Mouse (Mus musculus) midbrain, embryonic 12.5 days (tissue): Measurements from ENCODE around the gene Slc29a4. TPM values are rescaled to one million over a fixed set of nuclear protein-coding genes. Genes with fewer than 3 reads are reported as not detected.

Source experiments
- ATAC-seq: fragments of 200-750 bp; cut with Nextera tagmentation; 2 replicates; pipeline ENCODE4 v1.8.0; 2017; ENCODE audit warnings: low read depth, moderate TSS enrichment, moderate library complexity; ENCODE audit not compliant: low FRiP score
- H3K27ac ChIP-seq: fragments of 300-500 bp; sonication (generic); replicated peaks from 2 replicates; pipeline ENCODE4 v1.5.1; 2016; ENCODE audit warnings: mild to moderate bottlenecking
- H3K27me3 ChIP-seq: fragments of 300-500 bp; sonication (generic); 2 replicates; pipeline ENCODE4 v1.6.1; 2016; ENCODE audit warnings: mild to moderate bottlenecking
- H3K36me3 ChIP-seq: fragments of 300-500 bp; sonication (generic); 2 replicates; pipeline ENCODE4 v1.6.1; 2016
- H3K4me1 ChIP-seq: fragments of 300-500 bp; sonication (generic); 2 replicates; pipeline ENCODE4 v1.6.1; 2016
- H3K4me2 ChIP-seq: fragments of 300-500 bp; sonication (generic); replicated peaks from 2 replicates; pipeline ENCODE4 v1.6.1; 2016; ENCODE audit warnings: mild to moderate bottlenecking, moderate library complexity
- H3K4me3 ChIP-seq: fragments of 300-500 bp; sonication (generic); 2 replicates; pipeline ENCODE4 v1.5.1; 2016; ENCODE audit warnings: mild to moderate bottlenecking
- H3K9ac ChIP-seq: fragments of 300-500 bp; sonication (generic); replicated peaks from 2 replicates; pipeline ENCODE4 v1.6.1; 2016; ENCODE audit warnings: mild to moderate bottlenecking, moderate library complexity
- H3K9me3 ChIP-seq: fragments of 300-500 bp; sonication (generic); 2 replicates; pipeline ENCODE4 v1.6.1; 2016; ENCODE audit warnings: mild to moderate bottlenecking
- WGBS: fragments of 180-500 bp; shearing (Covaris S2); methylation state at CpG from one replicate; pipeline ENCODE4 v1.1.7; 2016; 5-methylcytosine and 5-hydroxymethylcytosine counted together
- polyA plus RNA-seq: library from polyadenylated mRNA; unstranded; fragments of >200 nt; fragmentation: Nextera tagmentation; extraction: Ambion mirVana; gene quantifications from 2 replicates; pipeline ENCODE4 v1.2.1, GENCODE M21; 2016

Gene Slc29a4
- polyA plus RNA-seq, 1 experiment from 2014 or later, result 50.3 TPM

GRCm38 (mm10) chr5:142700842-142701589 lies 8.7 kb downstream of the Slc29a4 start:
- peak overlapping the region; percentile 70 for H3K4me2 ChIP-seq
- peaks cover 17% of the 10 kb centered on the region for H3K4me1 ChIP-seq
- WGBS, result 12% methylated on average over 15 of the region's 15 CpGs
- peaks cover 38% of the 10 kb centered on the region for H3K27me3 ChIP-seq
- H3K36me3 ChIP-seq, result peaks cover 8% of the 10 kb centered on the region
- no peak overlapping the region for H3K9ac ChIP-seq
- no peaks in the 10 kb centered on the region for H3K9me3 ChIP-seq
- ATAC-seq, result peak; percentile 11
- H3K27ac ChIP-seq, result no peak overlapping the region
- no peak overlapping the region for H3K4me3 ChIP-seq

GRCm38 (mm10) chr5:142701651-142702510 lies 9.6 kb downstream of the Slc29a4 start:
- peak overlapping the region; percentile 71 for H3K4me3 ChIP-seq
- H3K36me3 ChIP-seq, result peaks cover 12% of the 10 kb centered on the region
- no peaks in the 10 kb centered on the region for H3K9me3 ChIP-seq
- peaks cover 14% of the 10 kb centered on the region for H3K4me1 ChIP-seq
- H3K9ac ChIP-seq, result peak overlapping the region; percentile 70
- H3K27me3 ChIP-seq, result peaks cover 35% of the 10 kb centered on the region
- ATAC-seq, result peak; percentile 87
- peak overlapping the region; percentile 70 for H3K4me2 ChIP-seq
- 1% methylated on average over 71 of the region's 72 CpGs for WGBS
- H3K27ac ChIP-seq, result peak overlapping the region; percentile 26; the same call in 1 of the 2 replicates

DNA sequence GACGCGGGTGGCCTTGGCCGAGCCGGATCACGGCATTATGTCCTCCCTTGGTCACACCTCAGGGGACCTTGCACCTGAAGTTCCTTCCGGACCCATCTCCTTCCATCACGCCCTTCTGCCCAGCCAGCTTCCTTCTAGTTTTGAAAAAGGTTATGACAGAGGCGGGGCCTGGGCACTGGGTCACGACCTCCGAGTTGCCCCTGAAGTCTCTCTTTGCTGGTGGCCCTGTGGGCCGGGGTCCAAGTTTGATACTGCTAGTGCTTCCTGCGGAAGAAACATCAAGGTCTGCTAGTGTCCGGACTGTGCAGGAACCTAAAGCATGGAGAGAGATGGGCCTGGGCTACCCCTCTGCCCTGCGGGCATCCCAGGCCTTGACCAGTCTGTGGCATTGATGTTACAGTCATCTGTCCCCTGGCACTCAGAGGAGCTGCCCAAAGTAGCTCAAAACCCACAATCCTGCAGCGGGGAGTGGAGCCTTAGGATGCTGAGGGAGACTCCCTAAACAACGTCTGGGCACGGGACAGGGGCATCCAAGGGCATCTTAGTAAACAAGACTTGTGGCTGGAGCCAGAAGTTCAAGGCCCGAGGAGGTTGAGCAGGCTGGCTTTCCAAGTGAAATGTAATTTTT lies 10.3 kb downstream of the Slc29a4 start:
- H3K36me3 ChIP-seq, result peaks cover 16% of the 10 kb centered on the region
- peaks cover 35% of the 10 kb centered on the region for H3K27me3 ChIP-seq
- peaks cover 14% of the 10 kb centered on the region for H3K4me1 ChIP-seq
- no peak; the same call in 1 of the 2 replicates for ATAC-seq
- H3K4me2 ChIP-seq, result peak overlapping the region; percentile 70
- H3K9me3 ChIP-seq, result no peaks in the 10 kb centered on the region
- 21% methylated on average over 18 of the region's 18 CpGs for WGBS
- peak overlapping the region; percentile 70 for H3K9ac ChIP-seq
- H3K4me3 ChIP-seq, result peak overlapping the region; percentile 71
- no peak overlapping the region for H3K27ac ChIP-seq

GRCm38 (mm10) chr5:142703569-142703968 lies 11.3 kb downstream of the Slc29a4 start:
- no peak overlapping the region for H3K27ac ChIP-seq
- H3K9me3 ChIP-seq, result no peaks in the 10 kb centered on the region
- H3K4me1 ChIP-seq, result peaks cover 14% of the 10 kb centered on the region
- H3K27me3 ChIP-seq, result peaks cover 30% of the 10 kb centered on the region
- no peak overlapping the region for H3K4me3 ChIP-seq
- peak overlapping the region; percentile 70 for H3K4me2 ChIP-seq
- H3K36me3 ChIP-seq, result peaks cover 24% of the 10 kb centered on the region
- no peak overlapping the region for H3K9ac ChIP-seq
- ATAC-seq, result no peak
- 79% methylated on average over 10 of the region's 10 CpGs for WGBS

DNA sequence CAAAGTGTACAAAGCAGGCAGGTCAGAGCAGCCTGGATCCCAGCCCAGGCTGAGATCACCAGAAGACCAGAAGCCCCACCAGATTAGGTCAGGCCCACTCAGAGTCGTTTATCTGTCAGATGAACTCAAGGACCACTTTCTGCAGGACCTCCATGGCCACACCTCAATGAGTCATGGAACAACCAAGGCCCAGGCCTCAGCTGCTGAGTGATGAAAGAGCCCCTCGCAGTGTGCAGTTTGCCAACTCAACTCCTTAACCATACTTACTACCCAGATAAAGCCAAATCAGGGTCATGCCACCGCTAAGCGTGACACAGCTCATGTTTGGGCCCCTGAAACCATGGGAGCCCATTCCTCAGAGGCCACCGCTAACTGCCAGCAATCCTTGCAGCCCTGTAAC lies 15.4 kb downstream of the Slc29a4 start:
- Histone ChIP-seq H3K27ac (no peak overlapping the region), H3K27me3 (0 out of 2 replicates have a peak, but pooled peaks cover 5% of the 10 kb centered on the region), H3K4me1 (peaks cover 11% of the 10 kb centered on the region), H3K9ac (no peak overlapping the region), H3K4me3 (no peak overlapping the region), H3K4me2 (no peak overlapping the region), H3K36me3 (peaks cover 62% of the 10 kb centered on the region), H3K9me3 (peaks cover 5% of the 10 kb centered on the region; the same call in 1 of the 2 replicates)
- 83% methylated on average over 5 of the region's 5 CpGs for WGBS
- no peak for ATAC-seq

DNA sequence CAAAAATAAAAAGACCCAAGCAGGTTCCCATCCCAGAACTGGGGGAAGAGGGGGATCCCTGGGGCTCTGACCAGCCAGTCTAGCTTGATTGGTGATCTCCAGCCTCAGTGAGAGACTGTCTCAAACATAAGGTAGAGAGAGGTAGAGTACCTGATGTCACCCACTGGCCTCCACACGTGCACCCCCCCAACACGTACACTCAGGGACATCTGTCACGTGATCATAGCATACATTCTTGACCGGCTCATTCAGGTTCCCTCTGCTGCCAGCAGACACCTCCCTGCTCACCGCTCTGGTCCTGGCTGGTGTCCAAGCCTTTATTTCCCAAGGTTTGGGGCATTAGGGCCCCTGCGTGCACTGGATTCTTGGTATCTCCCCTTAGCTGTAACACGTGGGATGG lies 17.1 kb downstream of the Slc29a4 start:
- Histone ChIP-seq H3K27ac (no peak overlapping the region), H3K4me1 (no peaks in the 10 kb centered on the region), H3K9ac (no peak overlapping the region), H3K4me3 (no peak overlapping the region), H3K4me2 (no peak overlapping the region), H3K9me3 (peaks cover 5% of the 10 kb centered on the region; the same call in 1 of the 2 replicates), H3K27me3 (no peaks in the 10 kb centered on the region), H3K36me3 (peaks cover 74% of the 10 kb centered on the region)
- no peak for ATAC-seq
- WGBS, result 91% methylated on average over 7 of the region's 7 CpGs

GRCm38 (mm10) chr5:142712373-142712772 lies 20.1 kb downstream of the Slc29a4 start:
- ATAC-seq, result no peak
- Histone ChIP-seq H3K27me3 (no peaks in the 10 kb centered on the region), H3K4me3 (no peak overlapping the region), H3K4me2 (no peak overlapping the region), H3K9ac (no peak overlapping the region), H3K27ac (no peak overlapping the region), H3K36me3 (peaks cover 68% of the 10 kb centered on the region), H3K4me1 (no peaks in the 10 kb centered on the region), H3K9me3 (peaks cover 5% of the 10 kb centered on the region; the same call in 1 of the 2 replicates)
- 88% methylated on average over 5 of the region's 5 CpGs for WGBS

GRCm38 (mm10) chr5:142713966-142714365 lies 21.7 kb downstream of the Slc29a4 start:
- ATAC-seq, result no peak
- H3K4me3 ChIP-seq, result no peak overlapping the region
- WGBS, result 93% methylated on average over 10 of the region's 10 CpGs
- no peak overlapping the region for H3K9ac ChIP-seq
- H3K4me2 ChIP-seq, result no peak overlapping the region
- peaks cover 5% of the 10 kb centered on the region; the same call in 1 of the 2 replicates for H3K9me3 ChIP-seq
- H3K4me1 ChIP-seq, result no peaks in the 10 kb centered on the region
- no peaks in the 10 kb centered on the region for H3K27me3 ChIP-seq
- peaks cover 62% of the 10 kb centered on the region for H3K36me3 ChIP-seq
- H3K27ac ChIP-seq, result no peak overlapping the region

DNA sequence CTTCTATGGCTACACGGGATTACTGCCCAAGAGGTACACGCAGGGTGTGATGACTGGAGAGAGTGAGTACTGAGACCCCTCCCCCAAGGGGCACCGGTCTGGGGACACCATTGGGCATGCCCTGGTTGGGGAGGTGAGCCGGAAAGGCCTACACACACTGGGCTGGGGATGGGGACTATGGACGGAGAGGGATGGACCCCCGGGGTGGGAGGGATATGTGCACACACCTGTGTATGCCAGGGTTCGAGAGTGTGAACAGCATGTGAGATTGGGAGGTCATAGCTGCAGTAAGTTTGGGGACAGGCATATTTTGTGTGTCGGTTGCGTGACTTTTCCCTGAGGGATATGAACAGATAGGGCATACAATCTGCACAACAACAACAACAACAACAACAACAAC lies 22.7 kb downstream of the Slc29a4 start:
- ATAC-seq, result no peak
- no peak overlapping the region for H3K4me3 ChIP-seq
- H3K27ac ChIP-seq, result no peak overlapping the region
- no peak overlapping the region for H3K9ac ChIP-seq
- peaks cover 5% of the 10 kb centered on the region; the same call in 1 of the 2 replicates for H3K9me3 ChIP-seq
- 88% methylated on average over 9 of the region's 9 CpGs for WGBS
- H3K27me3 ChIP-seq, result no peaks in the 10 kb centered on the region
- H3K4me2 ChIP-seq, result no peak overlapping the region
- peaks cover 61% of the 10 kb centered on the region for H3K36me3 ChIP-seq
- H3K4me1 ChIP-seq, result no peaks in the 10 kb centered on the region

DNA sequence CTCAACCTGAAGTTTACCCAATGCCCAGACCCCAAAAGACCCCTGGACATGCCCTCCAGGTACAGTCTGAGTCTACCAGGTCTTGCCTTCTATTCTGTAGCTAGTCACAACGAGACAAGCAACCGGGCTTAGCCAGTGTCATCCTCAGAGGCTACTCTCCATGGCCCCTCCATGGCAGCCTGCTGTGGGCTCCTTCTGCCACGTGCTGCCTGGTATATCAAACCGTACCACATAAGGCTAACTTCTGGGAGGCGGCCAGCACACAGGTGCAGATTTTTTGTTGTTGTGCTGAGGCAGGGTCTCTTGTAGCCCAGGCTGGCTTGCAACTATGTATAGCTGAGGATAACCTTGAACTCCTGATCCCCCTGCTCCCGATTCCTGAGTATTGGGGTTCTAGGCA lies 23.7 kb downstream of the Slc29a4 start:
- Histone ChIP-seq H3K9me3 (peaks cover 5% of the 10 kb centered on the region; the same call in 1 of the 2 replicates), H3K9ac (no peak overlapping the region), H3K27ac (no peak overlapping the region), H3K4me2 (no peak overlapping the region), H3K4me1 (no peaks in the 10 kb centered on the region), H3K4me3 (no peak overlapping the region), H3K27me3 (no peaks in the 10 kb centered on the region), H3K36me3 (peaks cover 57% of the 10 kb centered on the region)
- ATAC-seq, result no peak
- WGBS, result 84% methylated on average over 6 of the region's 6 CpGs

DNA sequence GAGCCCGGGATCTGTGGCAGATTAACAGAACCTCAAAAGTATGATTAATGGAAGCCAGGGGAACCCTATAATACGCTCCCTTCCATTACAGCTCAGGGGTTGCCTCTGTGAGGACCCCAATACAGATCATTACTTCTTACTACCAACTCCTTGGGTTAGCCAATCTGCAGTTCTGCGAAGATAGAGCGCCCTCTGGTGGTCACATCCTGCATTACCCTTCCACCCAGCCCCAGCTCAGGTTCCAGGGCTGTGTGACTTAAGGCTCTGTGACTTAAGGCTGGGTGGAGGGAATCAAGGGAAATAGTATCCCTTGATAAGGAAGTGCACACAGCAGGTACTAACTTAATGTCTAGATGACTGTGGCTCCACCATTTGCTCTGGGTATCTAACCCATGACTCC lies 25.7 kb downstream of the Slc29a4 start:
- no peaks in the 10 kb centered on the region for H3K9me3 ChIP-seq
- H3K27me3 ChIP-seq, result no peaks in the 10 kb centered on the region
- no peak overlapping the region for H3K9ac ChIP-seq
- no peak overlapping the region for H3K4me3 ChIP-seq
- no peaks in the 10 kb centered on the region for H3K4me1 ChIP-seq
- ATAC-seq, result 0 out of 2 replicates have a peak, but pooled peaks have one; percentile 27
- no peak overlapping the region for H3K4me2 ChIP-seq
- 26% methylated on average over 4 of the region's 4 CpGs for WGBS
- H3K27ac ChIP-seq, result no peak overlapping the region
- peaks cover 49% of the 10 kb centered on the region for H3K36me3 ChIP-seq
